Mouse (Mus musculus): ENCODE results near the gene Prr36. TPM values are rescaled to one million over a fixed set of nuclear protein-coding genes. Genes with fewer than 3 reads are reported as not detected.
A peak's percentile ranks its signal among the peaks of the same experiment; 100 is the strongest.

The Prr36 gene
- polyA plus RNA-seq, 1 experiment from 2014 or later: 1.9 TPM

- H3K4me2 ChIP-seq (ENCODE audit: low read depth, severe bottlenecking): no peak overlapping the region
- DNase-seq (ENCODE audit: low spot score) (no peak), ATAC-seq (ENCODE audit: insufficient number of reproducible peaks, low FRiP score, low TSS enrichment, low read depth) (no peak)
- H3K9ac ChIP-seq (ENCODE audit: low read length): no peak overlapping the region
- H3K4me1 ChIP-seq (ENCODE audit: control insufficient read depth, insufficient read depth, low read length): 0 out of 2 replicates have a peak, but pooled peaks cover 4% of the 10 kb centered on the region
- H3K27ac ChIP-seq (replicated peaks; ENCODE audit: low read depth, low read length): no peak overlapping the region
- no peaks in the 10 kb centered on the region for H3K36me3 ChIP-seq (ENCODE audit: control insufficient read depth, insufficient read depth, low read length)
- WGBS: 79% methylated on average over 2 of the region's 2 CpGs
- no peaks in the 10 kb centered on the region for H3K9me3 ChIP-seq (ENCODE audit: control insufficient read depth, low read length)
- H3K4me3 ChIP-seq (ENCODE audit: low read depth, low read length): no peak overlapping the region
- peaks cover 24% of the 10 kb centered on the region for H3K27me3 ChIP-seq (ENCODE audit: control insufficient read depth, insufficient read depth, low read length)
Observed at GRCm38 (mm10) chr8:4201321-4201720, 15.9 kb downstream of the Prr36 start.

GRCm38 (mm10) chr8:4193588-4193894 lies 23.7 kb downstream of the Prr36 start:
- WGBS: 54% methylated on average over 7 of the region's 7 CpGs
- H3K27ac ChIP-seq (replicated peaks; ENCODE audit: low read depth, low read length): no peak overlapping the region
- H3K27me3 ChIP-seq (ENCODE audit: control insufficient read depth, insufficient read depth, low read length): no peaks in the 10 kb centered on the region
- H3K36me3 ChIP-seq (ENCODE audit: control insufficient read depth, insufficient read depth, low read length): no peaks in the 10 kb centered on the region
- H3K4me3 ChIP-seq (ENCODE audit: low read depth, low read length): no peak overlapping the region
- no peak; the same call in 1 of the 2 replicates for ATAC-seq (ENCODE audit: insufficient number of reproducible peaks, low FRiP score, low TSS enrichment, low read depth)
- no peak overlapping the region for H3K4me2 ChIP-seq (ENCODE audit: low read depth, severe bottlenecking)
- H3K4me1 ChIP-seq (ENCODE audit: control insufficient read depth, insufficient read depth, low read length): no peaks in the 10 kb centered on the region
- no peak for DNase-seq (ENCODE audit: low spot score)
- H3K9ac ChIP-seq (ENCODE audit: low read length): no peak overlapping the region
- H3K9me3 ChIP-seq (ENCODE audit: control insufficient read depth, low read length): no peaks in the 10 kb centered on the region

- WGBS: 6% methylated on average over 18 of the region's 18 CpGs
Observed at GRCm38 (mm10) chr8:4192807-4193587, 24.3 kb downstream of the Prr36 start.

GRCm38 (mm10) chr8:4192305-4192704 lies 25.0 kb downstream of the Prr36 start:
- no peaks in the 10 kb centered on the region for H3K4me1 ChIP-seq (ENCODE audit: control insufficient read depth, insufficient read depth, low read length)
- 71% methylated on average over 5 of the region's 5 CpGs for WGBS
- ATAC-seq (ENCODE audit: insufficient number of reproducible peaks, low FRiP score, low TSS enrichment, low read depth): no peak
- H3K27ac ChIP-seq (replicated peaks; ENCODE audit: low read depth, low read length): no peak overlapping the region
- DNase-seq (ENCODE audit: low spot score): no peak
- no peak overlapping the region for H3K9ac ChIP-seq (ENCODE audit: low read length)
- no peaks in the 10 kb centered on the region for H3K27me3 ChIP-seq (ENCODE audit: control insufficient read depth, insufficient read depth, low read length)
- H3K4me3 ChIP-seq (ENCODE audit: low read depth, low read length): no peak overlapping the region
- H3K36me3 ChIP-seq (ENCODE audit: control insufficient read depth, insufficient read depth, low read length): no peaks in the 10 kb centered on the region
- H3K4me2 ChIP-seq (ENCODE audit: low read depth, severe bottlenecking): no peak overlapping the region
- no peaks in the 10 kb centered on the region for H3K9me3 ChIP-seq (ENCODE audit: control insufficient read depth, low read length)

More at GRCm38 (mm10) chr8:4192807-4193587, 24.3 kb downstream of the Prr36 start:
- Histone ChIP-seq H3K9ac (ENCODE audit: low read length) (no peak overlapping the region), H3K27me3 (ENCODE audit: control insufficient read depth, insufficient read depth, low read length) (no peaks in the 10 kb centered on the region), H3K27ac (replicated peaks; ENCODE audit: low read depth, low read length) (no peak overlapping the region), H3K4me3 (ENCODE audit: low read depth, low read length) (no peak overlapping the region), H3K9me3 (ENCODE audit: control insufficient read depth, low read length) (no peaks in the 10 kb centered on the region), H3K4me2 (ENCODE audit: low read depth, severe bottlenecking) (no peak overlapping the region), H3K36me3 (ENCODE audit: control insufficient read depth, insufficient read depth, low read length) (no peaks in the 10 kb centered on the region), H3K4me1 (ENCODE audit: control insufficient read depth, insufficient read depth, low read length) (no peaks in the 10 kb centered on the region)
- ATAC-seq (ENCODE audit: insufficient number of reproducible peaks, low FRiP score, low TSS enrichment, low read depth) (peak; percentile 82), DNase-seq (ENCODE audit: low spot score) (peak; percentile 88)

GRCm38 (mm10) chr8:4189031-4189722 lies 28.1 kb downstream of the Prr36 start:
- Histone ChIP-seq H3K4me1 (ENCODE audit: control insufficient read depth, insufficient read depth, low read length) (no peaks in the 10 kb centered on the region), H3K9ac (ENCODE audit: low read length) (no peak overlapping the region), H3K27me3 (ENCODE audit: control insufficient read depth, insufficient read depth, low read length) (no peaks in the 10 kb centered on the region), H3K27ac (replicated peaks; ENCODE audit: low read depth, low read length) (no peak overlapping the region), H3K4me3 (ENCODE audit: low read depth, low read length) (no peak overlapping the region), H3K4me2 (ENCODE audit: low read depth, severe bottlenecking) (no peak overlapping the region), H3K9me3 (ENCODE audit: control insufficient read depth, low read length) (no peaks in the 10 kb centered on the region), H3K36me3 (ENCODE audit: control insufficient read depth, insufficient read depth, low read length) (no peaks in the 10 kb centered on the region; the same call in 1 of the 2 replicates)
- no peak for DNase-seq (ENCODE audit: low spot score)
- ATAC-seq (ENCODE audit: insufficient number of reproducible peaks, low FRiP score, low TSS enrichment, low read depth): no peak
- 23% methylated on average over 3 of the region's 3 CpGs for WGBS

GRCm38 (mm10) chr8:4188605-4189004 lies 28.7 kb downstream of the Prr36 start:
- no peaks in the 10 kb centered on the region for H3K4me1 ChIP-seq (ENCODE audit: control insufficient read depth, insufficient read depth, low read length)
- no peak overlapping the region for H3K4me3 ChIP-seq (ENCODE audit: low read depth, low read length)
- DNase-seq (ENCODE audit: low spot score) (no peak), ATAC-seq (ENCODE audit: insufficient number of reproducible peaks, low FRiP score, low TSS enrichment, low read depth) (no peak)
- no peak overlapping the region for H3K27ac ChIP-seq (replicated peaks; ENCODE audit: low read depth, low read length)
- no peaks in the 10 kb centered on the region for H3K27me3 ChIP-seq (ENCODE audit: control insufficient read depth, insufficient read depth, low read length)
- H3K9ac ChIP-seq (ENCODE audit: low read length): no peak overlapping the region
- H3K36me3 ChIP-seq (ENCODE audit: control insufficient read depth, insufficient read depth, low read length): no peaks in the 10 kb centered on the region; the same call in 1 of the 2 replicates
- no peaks in the 10 kb centered on the region for H3K9me3 ChIP-seq (ENCODE audit: control insufficient read depth, low read length)
- no peak overlapping the region for H3K4me2 ChIP-seq (ENCODE audit: low read depth, severe bottlenecking)

GRCm38 (mm10) chr8:4186151-4186550 lies 31.1 kb downstream of the Prr36 start:
- H3K27me3 ChIP-seq (ENCODE audit: control insufficient read depth, insufficient read depth, low read length): no peaks in the 10 kb centered on the region
- no peak overlapping the region for H3K4me2 ChIP-seq (ENCODE audit: low read depth, severe bottlenecking)
- H3K4me1 ChIP-seq (ENCODE audit: control insufficient read depth, insufficient read depth, low read length): no peaks in the 10 kb centered on the region
- H3K9ac ChIP-seq (ENCODE audit: low read length): no peak overlapping the region
- ATAC-seq (ENCODE audit: insufficient number of reproducible peaks, low FRiP score, low TSS enrichment, low read depth): no peak
- H3K27ac ChIP-seq (replicated peaks; ENCODE audit: low read depth, low read length): no peak overlapping the region
- 87% methylated on average over 2 of the region's 2 CpGs for whole genome bisulfite sequencing
- H3K4me3 ChIP-seq (ENCODE audit: low read depth, low read length): no peak overlapping the region
- no peaks in the 10 kb centered on the region for H3K9me3 ChIP-seq (ENCODE audit: control insufficient read depth, low read length)
- no peaks in the 10 kb centered on the region; the same call in 1 of the 2 replicates for H3K36me3 ChIP-seq (ENCODE audit: control insufficient read depth, insufficient read depth, low read length)
- no peak for DNase-seq (ENCODE audit: low spot score)

- no peak for ATAC-seq (ENCODE audit: insufficient number of reproducible peaks, low FRiP score, low TSS enrichment, low read depth)
- no peak overlapping the region for H3K9ac ChIP-seq (ENCODE audit: low read length)
- WGBS: 82% methylated on average over 8 of the region's 8 CpGs
- no peaks in the 10 kb centered on the region for H3K9me3 ChIP-seq (ENCODE audit: control insufficient read depth, low read length)
- no peak overlapping the region for H3K4me3 ChIP-seq (ENCODE audit: low read depth, low read length)
- DNase-seq (ENCODE audit: low spot score): no peak
- no peaks in the 10 kb centered on the region for H3K4me1 ChIP-seq (ENCODE audit: control insufficient read depth, insufficient read depth, low read length)
- H3K4me2 ChIP-seq (ENCODE audit: low read depth, severe bottlenecking): no peak overlapping the region
- no peaks in the 10 kb centered on the region; the same call in 1 of the 2 replicates for H3K36me3 ChIP-seq (ENCODE audit: control insufficient read depth, insufficient read depth, low read length)
- H3K27me3 ChIP-seq (ENCODE audit: control insufficient read depth, insufficient read depth, low read length): no peaks in the 10 kb centered on the region
- H3K27ac ChIP-seq (replicated peaks; ENCODE audit: low read depth, low read length): no peak overlapping the region
Observed at GRCm38 (mm10) chr8:4183409-4183808, 33.9 kb downstream of the Prr36 start.
